Mouse (Mus musculus): Measurements from ENCODE around the gene Mtmr3.

Mtmr3 gene

GRCm38 (mm10) chr11:4466191-4466590 lies 128.5 kb downstream of the Mtmr3 start:
- DNase-seq (ENCODE audit: low read depth, low spot score) = peak; percentile 64

- peak; percentile 70 for DNase-seq (ENCODE audit: low read depth, low spot score)
Measured at GRCm38 (mm10) chr11:4464616-4465015, 130.0 kb downstream of the Mtmr3 start.

- DNase-seq (ENCODE audit: low read depth, low spot score) = peak; percentile 85
Measured at GRCm38 (mm10) chr11:4464186-4464585, 130.5 kb downstream of the Mtmr3 start.

GRCm38 (mm10) chr11:4462868-4463267 lies 131.8 kb downstream of the Mtmr3 start:
- peak; percentile 89 for DNase-seq (ENCODE audit: low read depth, low spot score)

- DNase-seq (ENCODE audit: low read depth, low spot score) = peak; percentile 92
Measured at GRCm38 (mm10) chr11:4461154-4461553, 133.5 kb downstream of the Mtmr3 start.

- DNase-seq (ENCODE audit: low read depth, low spot score) = no peak
Measured at GRCm38 (mm10) chr11:4460615-4461014, 134.0 kb downstream of the Mtmr3 start.

- DNase-seq (ENCODE audit: low read depth, low spot score) = no peak
Measured at GRCm38 (mm10) chr11:4454895-4455535, 139.6 kb downstream of the Mtmr3 start.

GRCm38 (mm10) chr11:4452467-4453184 lies 142.0 kb downstream of the Mtmr3 start:
- no peak for DNase-seq (ENCODE audit: low read depth, low spot score)

GRCm38 (mm10) chr11:4451116-4451515 lies 143.5 kb downstream of the Mtmr3 start:
- peak; percentile 86 for DNase-seq (ENCODE audit: low read depth, low spot score)

- no peak for DNase-seq (ENCODE audit: low read depth, low spot score)
Measured at GRCm38 (mm10) chr11:4446195-4446868, 148.3 kb downstream of the Mtmr3 start.

GRCm38 (mm10) chr11:4442280-4442679 lies 152.4 kb downstream of the Mtmr3 start:
- DNase-seq (ENCODE audit: low read depth, low spot score) = no peak

- peak; percentile 90 for DNase-seq (ENCODE audit: low read depth, low spot score)
Measured at GRCm38 (mm10) chr11:4440978-4441377, 153.7 kb downstream of the Mtmr3 start, which contains the start of gene Hormad2. TSS of gene Hormad2 (minus strand) at chr11:4441105.

GRCm38 (mm10) chr11:4438211-4438610 lies 156.5 kb downstream of the Mtmr3 start:
- DNase-seq (ENCODE audit: low read depth, low spot score) = no peak

GRCm38 (mm10) chr11:4437318-4437717 lies 157.3 kb downstream of the Mtmr3 start:
- DNase-seq (ENCODE audit: low read depth, low spot score) = no peak

GRCm38 (mm10) chr11:4436631-4437030 lies 158.0 kb downstream of the Mtmr3 start:
- DNase-seq (ENCODE audit: low read depth, low spot score) = no peak

GRCm38 (mm10) chr11:4434461-4434860 lies 160.2 kb downstream of the Mtmr3 start:
- DNase-seq (ENCODE audit: low read depth, low spot score) = no peak
